Mouse (Mus musculus) lung, embryonic 14.5 days (tissue): ENCODE data around the gene Fam83f. TPM values are rescaled to one million over a fixed set of nuclear protein-coding genes. Genes with fewer than 3 reads are reported as not detected.
A peak's percentile ranks its signal among the peaks of the same experiment; 100 is the strongest.

Experiments used
- ATAC-seq: fragments of 200-750 bp; cut with Nextera tagmentation; 2 replicates; pipeline ENCODE4 v1.8.0; 2017; ENCODE audit warnings: mild to moderate bottlenecking, moderate TSS enrichment, moderate library complexity; ENCODE audit not compliant: insufficient read depth
- DNase-seq: peaks from one replicate; pipeline ENCODE4 v3.0.0-alpha.2; 2015
- H3K27ac ChIP-seq: fragments of 300-500 bp; sonication (generic); 2 replicates; pipeline ENCODE4 v1.5.1; 2014; ENCODE audit warnings: low read depth, mild to moderate bottlenecking, moderate library complexity
- H3K27me3 ChIP-seq: fragments of 300-500 bp; sonication (generic); 2 replicates; pipeline ENCODE4 v1.6.1; 2014; ENCODE audit warnings: low read length, control low read depth; ENCODE audit not compliant: insufficient read depth
- H3K36me3 ChIP-seq: fragments of 300-500 bp; sonication (generic); 2 replicates; pipeline ENCODE4 v1.6.1; 2014; ENCODE audit warnings: control low read depth; ENCODE audit not compliant: insufficient read depth
- H3K4me1 ChIP-seq: fragments of 300-500 bp; sonication (generic); 2 replicates; pipeline ENCODE4 v1.6.1; 2014; ENCODE audit warnings: antibody characterized with exemption, control low read depth; ENCODE audit not compliant: insufficient read depth
- H3K4me2 ChIP-seq: fragments of 300-500 bp; sonication (generic); 2 replicates; pipeline ENCODE4 v1.6.1; 2014; ENCODE audit warnings: mild to moderate bottlenecking
- H3K4me3 ChIP-seq: fragments of 300-500 bp; sonication (generic); 2 replicates; pipeline ENCODE4 v1.5.1; 2014; ENCODE audit warnings: low read depth, low read length
- H3K9ac ChIP-seq: fragments of 300-500 bp; sonication (generic); 2 replicates; pipeline ENCODE4 v1.6.1; 2014
- H3K9me3 ChIP-seq: fragments of 300-500 bp; sonication (generic); 2 replicates; pipeline ENCODE4 v1.6.1; 2016; ENCODE audit warnings: low read depth, low read length, control low read depth
- CTCF ChIP-seq: IDR thresholded peaks from 2 replicates; pipeline ENCODE4 v1.5.1; 2016; ENCODE audit warnings: antibody characterized with exemption, low read depth
- WGBS: fragments of 180-500 bp; shearing (Covaris S2); extraction: QIAGEN DNeasy Blood & Tissue Kit; methylation state at CpG from one replicate; pipeline ENCODE4 v1.1.7; 2014; 5-methylcytosine and 5-hydroxymethylcytosine counted together
- polyA plus RNA-seq: library from polyadenylated mRNA; unstranded; fragments of >200 nt; fragmentation: Nextera tagmentation; extraction: Ambion mirVana; gene quantifications from 2 replicates; pipeline ENCODE4 v1.2.1, GENCODE M21; 2014

Fam83f gene
- polyA plus RNA-seq, 1 experiment from 2014 or later = 0.76 TPM

- TF ChIP-seq CTCF = no peak
- no peaks in the 10 kb centered on the region for H3K9me3 ChIP-seq
- H3K4me1 ChIP-seq = no peaks in the 10 kb centered on the region
- no peaks in the 10 kb centered on the region for H3K36me3 ChIP-seq
- no peak overlapping the region for H3K9ac ChIP-seq
- no peak overlapping the region for H3K4me3 ChIP-seq
- ATAC-seq = no peak
- H3K4me2 ChIP-seq = no peak overlapping the region
- no peaks in the 10 kb centered on the region for H3K27me3 ChIP-seq
- no peak for DNase-seq
- no peak overlapping the region for H3K27ac ChIP-seq
- 70% methylated on average over 15 of the region's 15 CpGs for WGBS
These were observed 22.6 kb upstream of the Fam83f start for GRCm38 (mm10) chr15:80648977-80649606.

- Histone ChIP-seq H3K9ac (no peak overlapping the region), H3K9me3 (no peaks in the 10 kb centered on the region), H3K4me3 (no peak overlapping the region), H3K27ac (no peak overlapping the region), H3K36me3 (no peaks in the 10 kb centered on the region), H3K4me2 (no peak overlapping the region), H3K4me1 (no peaks in the 10 kb centered on the region), H3K27me3 (no peaks in the 10 kb centered on the region)
- no peak for ATAC-seq
- no peak for TF ChIP-seq CTCF
- DNase-seq = no peak
- 72% methylated on average over 2 of the region's 2 CpGs for WGBS
These were observed 21.2 kb upstream of the Fam83f start for GRCm38 (mm10) chr15:80650412-80650811.

GRCm38 (mm10) chr15:80653865-80654264 lies 17.8 kb upstream of the Fam83f start:
- H3K9me3 ChIP-seq = no peaks in the 10 kb centered on the region
- H3K27ac ChIP-seq = no peak overlapping the region
- DNase-seq = no peak
- no peaks in the 10 kb centered on the region for H3K27me3 ChIP-seq
- no peak overlapping the region for H3K9ac ChIP-seq
- no peak for ATAC-seq
- no peak for TF ChIP-seq CTCF
- no peak overlapping the region for H3K4me2 ChIP-seq
- no peaks in the 10 kb centered on the region for H3K4me1 ChIP-seq
- no peak overlapping the region for H3K4me3 ChIP-seq
- WGBS = 55% methylated on average over 8 of the region's 8 CpGs
- no peaks in the 10 kb centered on the region for H3K36me3 ChIP-seq

- Histone ChIP-seq H3K4me3 (no peak overlapping the region), H3K9ac (no peak overlapping the region), H3K9me3 (no peaks in the 10 kb centered on the region), H3K36me3 (no peaks in the 10 kb centered on the region), H3K4me2 (no peak overlapping the region), H3K27me3 (no peaks in the 10 kb centered on the region), H3K4me1 (peaks cover 3% of the 10 kb centered on the region; the same call in 1 of the 2 replicates), H3K27ac (no peak overlapping the region)
- no peak for ATAC-seq
- TF ChIP-seq CTCF = no peak
- 62% methylated on average over 6 of the region's 6 CpGs for WGBS
- DNase-seq = no peak
These were observed 12.7 kb upstream of the Fam83f start for GRCm38 (mm10) chr15:80658815-80659471.

GRCm38 (mm10) chr15:80660963-80661362 lies 10.7 kb upstream of the Fam83f start:
- Histone ChIP-seq H3K9ac (no peak overlapping the region), H3K36me3 (no peaks in the 10 kb centered on the region), H3K4me3 (no peak overlapping the region), H3K27me3 (no peaks in the 10 kb centered on the region), H3K4me1 (peaks cover 3% of the 10 kb centered on the region; the same call in 1 of the 2 replicates), H3K4me2 (no peak overlapping the region), H3K27ac (peak overlapping the region; percentile 71; the same call in 1 of the 2 replicates), H3K9me3 (no peaks in the 10 kb centered on the region)
- ATAC-seq = peak; percentile 52; the same call in 1 of the 2 replicates
- 20% methylated on average over 4 of the region's 4 CpGs for WGBS
- TF ChIP-seq CTCF = no peak
- peak; percentile 77 for DNase-seq

- TF ChIP-seq CTCF = no peak
- Histone ChIP-seq H3K4me1 (peaks cover 3% of the 10 kb centered on the region; the same call in 1 of the 2 replicates), H3K27me3 (no peaks in the 10 kb centered on the region), H3K27ac (no peak overlapping the region), H3K4me3 (no peak overlapping the region), H3K9ac (no peak overlapping the region), H3K4me2 (no peak overlapping the region), H3K36me3 (no peaks in the 10 kb centered on the region), H3K9me3 (no peaks in the 10 kb centered on the region; the same call in 1 of the 2 replicates)
- no peak for DNase-seq
- ATAC-seq = no peak
- WGBS = 57% methylated on average over 4 of the region's 4 CpGs
These were observed 7.2 kb upstream of the Fam83f start for GRCm38 (mm10) chr15:80664444-80664843.

- H3K27ac ChIP-seq = no peak overlapping the region
- no peaks in the 10 kb centered on the region for H3K36me3 ChIP-seq
- no peak for ATAC-seq
- H3K9me3 ChIP-seq = no peaks in the 10 kb centered on the region
- H3K4me2 ChIP-seq = no peak overlapping the region
- H3K27me3 ChIP-seq = peaks cover 20% of the 10 kb centered on the region
- peaks cover 6% of the 10 kb centered on the region for H3K4me1 ChIP-seq
- DNase-seq = no peak
- H3K9ac ChIP-seq = no peak overlapping the region
- TF ChIP-seq CTCF = no peak
- H3K4me3 ChIP-seq = no peak overlapping the region
- WGBS = 60% methylated on average over 2 of the region's 2 CpGs
These were observed 1.2 kb downstream of the Fam83f start for GRCm38 (mm10) chr15:80672810-80673209.
